Comparison of ENCODE assay signal across 13 mouse cellular contexts in the genomic region with DNA sequence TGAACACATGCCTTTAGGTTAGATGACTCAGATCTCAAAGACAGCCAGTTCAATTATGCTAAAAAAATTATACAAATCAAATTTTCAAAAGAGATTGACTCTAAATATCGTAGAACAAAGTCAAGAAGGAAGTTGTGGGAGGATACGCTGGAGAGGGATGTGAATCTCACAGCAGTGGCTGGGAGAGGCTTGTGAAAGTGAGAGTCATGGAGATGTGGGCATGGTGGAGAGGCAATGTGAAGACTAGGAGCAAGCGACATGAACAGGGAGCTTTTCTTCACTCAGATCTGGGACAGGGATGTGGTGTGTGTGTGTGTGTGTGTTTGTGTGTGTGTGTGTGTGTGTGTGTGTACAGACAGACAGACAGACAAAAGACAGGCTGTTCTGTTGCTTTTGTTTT.
"Had no signal": no experiment of that assay in that cellular context is flagged by ENCODE, and none has a peak within 500 bp of the region (broad histone marks: within the 10 kb centered on the region; RNA-seq: fewer than 3 reads in every experiment).

No protein-coding gene starts in this region.

- DNase-seq: kidney, adult 2 months; kidney, postnatal 36 days; layer of hippocampus, postnatal 36 days; liver, embryonic 13.5 days; lung, adult 2 months; lung, postnatal 14 days; lung, postnatal 4 days; retina, postnatal 1 day; right cerebral cortex, postnatal 14 days; right cerebral cortex, postnatal 4 days; thymus, postnatal 4 days had no signal

- ATAC-seq: midbrain, embryonic 13.5 days; midbrain, embryonic 16.5 days had no signal
